Mouse (Mus musculus) limb, embryonic 11.5 days (tissue): ENCODE measurements at regions not wholly inside any gene's neighbourhood (a gene's known extent, or its start where the extent isn't known, plus 50 kb on each side); places are given as distances from the start of the nearest gene placed in this dataset.

ENCODE experiments used
- ATAC-seq: fragments of 200-750 bp; cut with Nextera tagmentation; 2 replicates; pipeline ENCODE4 v1.8.0; 2017; ENCODE audit warnings: low read depth; ENCODE audit not compliant: insufficient number of reproducible peaks, low FRiP score, low TSS enrichment
- DNase-seq: peaks from one replicate; pipeline ENCODE4 v3.0.0-alpha.2; 2015; ENCODE audit warnings: low spot score
- H3K27ac ChIP-seq: fragments of 300-500 bp; sonication (generic); replicated peaks from 2 replicates; pipeline ENCODE4 v1.5.1; 2014; ENCODE audit warnings: low read depth, mild to moderate bottlenecking, low read length
- H3K27me3 ChIP-seq: fragments of 300-500 bp; sonication (generic); 2 replicates; pipeline ENCODE4 v1.6.1; 2014; ENCODE audit warnings: mild to moderate bottlenecking, low read length, mixed read lengths; ENCODE audit not compliant: control insufficient read depth, insufficient read depth
- H3K36me3 ChIP-seq: fragments of 300-500 bp; sonication (generic); 2 replicates; pipeline ENCODE4 v1.6.1; 2014; ENCODE audit warnings: mild to moderate bottlenecking, low read length, moderate library complexity, mixed read lengths; ENCODE audit not compliant: control insufficient read depth, insufficient read depth
- H3K4me1 ChIP-seq: fragments of 300-500 bp; sonication (generic); 2 replicates; pipeline ENCODE4 v1.6.1; 2014; ENCODE audit warnings: low read length, mixed read lengths; ENCODE audit not compliant: control insufficient read depth, insufficient read depth
- H3K4me2 ChIP-seq: fragments of 300-500 bp; sonication (generic); 2 replicates; pipeline ENCODE4 v1.6.1; 2014; ENCODE audit warnings: low read depth, mild to moderate bottlenecking, moderate library complexity; ENCODE audit not compliant: severe bottlenecking
- H3K4me3 ChIP-seq: fragments of 300-500 bp; sonication (generic); 2 replicates; pipeline ENCODE4 v1.5.1; 2014; ENCODE audit warnings: low read depth, low read length
- H3K9ac ChIP-seq: fragments of 300-500 bp; sonication (generic); 2 replicates; pipeline ENCODE4 v1.6.1; 2014; ENCODE audit warnings: mild to moderate bottlenecking, low read length
- H3K9me3 ChIP-seq: fragments of 300-500 bp; sonication (generic); 2 replicates; pipeline ENCODE4 v1.6.1; 2016; ENCODE audit warnings: low read length; ENCODE audit not compliant: control insufficient read depth
- WGBS: fragments of 180-500 bp; shearing (Covaris S2); extraction: QIAGEN DNeasy Blood & Tissue Kit; methylation state at CpG from one replicate; pipeline ENCODE4 v1.1.7; 2014; 5-methylcytosine and 5-hydroxymethylcytosine counted together

GRCm38 (mm10) chr12:7739352-7739994 lies 238.0 kb upstream of the Apob start:
- ATAC-seq, result no peak
- WGBS, result 79% methylated on average over 5 of the region's 5 CpGs
- Histone ChIP-seq H3K4me3 (no peak overlapping the region), H3K4me2 (no peak overlapping the region), H3K36me3 (no peaks in the 10 kb centered on the region), H3K27me3 (no peaks in the 10 kb centered on the region), H3K27ac (no peak overlapping the region), H3K9me3 (no peaks in the 10 kb centered on the region), H3K9ac (no peak overlapping the region), H3K4me1 (no peaks in the 10 kb centered on the region)
- DNase-seq, result no peak

DNA sequence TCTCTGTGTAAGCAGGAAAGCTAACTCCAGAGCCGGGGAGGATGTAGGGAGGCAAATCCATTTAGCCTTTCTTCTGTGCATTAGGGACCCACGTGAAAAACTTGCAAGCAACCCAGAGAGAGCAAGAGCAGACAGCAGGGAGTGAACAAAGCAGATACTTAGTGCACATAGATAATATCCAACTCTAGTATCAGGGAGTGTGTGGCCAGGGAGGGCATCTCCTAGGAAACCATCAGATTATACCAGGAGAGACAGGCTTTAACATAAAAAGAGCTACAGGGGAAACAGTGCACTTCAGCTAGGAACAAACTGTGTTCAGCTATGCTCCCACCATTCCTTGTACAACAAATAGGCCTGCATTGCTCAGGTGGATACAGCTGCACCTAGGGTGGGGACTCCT lies 230.7 kb upstream of the Apob start:
- DNase-seq (no peak), ATAC-seq (no peak)
- whole genome bisulfite sequencing, result 66% methylated on average over 2 of the region's 2 CpGs
- H3K36me3 ChIP-seq, result no peaks in the 10 kb centered on the region
- H3K4me1 ChIP-seq, result no peaks in the 10 kb centered on the region
- H3K27ac ChIP-seq, result no peak overlapping the region
- no peak overlapping the region for H3K4me2 ChIP-seq
- no peak overlapping the region for H3K9ac ChIP-seq
- no peaks in the 10 kb centered on the region for H3K27me3 ChIP-seq
- H3K9me3 ChIP-seq, result no peaks in the 10 kb centered on the region
- H3K4me3 ChIP-seq, result no peak overlapping the region

GRCm38 (mm10) chr12:7749319-7750238 lies 227.9 kb upstream of the Apob start:
- no peaks in the 10 kb centered on the region for H3K36me3 ChIP-seq
- no peaks in the 10 kb centered on the region for H3K27me3 ChIP-seq
- H3K9ac ChIP-seq, result no peak overlapping the region
- WGBS, result 33% methylated on average over 5 of the region's 5 CpGs
- ATAC-seq, result no peak
- no peak overlapping the region for H3K4me3 ChIP-seq
- no peak for DNase-seq
- no peak overlapping the region for H3K4me2 ChIP-seq
- H3K27ac ChIP-seq, result no peak overlapping the region
- no peaks in the 10 kb centered on the region for H3K9me3 ChIP-seq
- no peaks in the 10 kb centered on the region for H3K4me1 ChIP-seq

DNA sequence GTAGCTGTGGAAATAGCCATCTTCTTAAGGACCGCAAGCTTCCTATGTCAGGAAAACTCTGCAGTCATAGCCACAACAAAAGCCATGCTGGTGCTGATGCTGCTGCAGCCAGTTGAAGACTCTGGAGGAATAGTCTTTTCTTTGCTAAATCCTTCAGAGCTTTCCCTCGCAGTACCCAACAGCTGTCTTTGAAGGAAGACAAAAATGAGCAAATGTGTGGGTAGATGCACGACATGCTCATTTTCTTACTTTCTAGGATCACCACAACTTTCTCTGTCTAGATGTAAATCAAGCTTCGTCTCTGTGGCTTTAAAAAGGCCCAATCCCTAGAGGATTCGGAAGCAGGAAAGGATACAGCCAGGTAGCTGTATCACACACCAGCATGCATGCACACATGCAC lies 222.6 kb upstream of the Apob start:
- DNase-seq, result no peak
- Histone ChIP-seq H3K36me3 (no peaks in the 10 kb centered on the region), H3K27me3 (no peaks in the 10 kb centered on the region), H3K9ac (no peak overlapping the region), H3K4me3 (no peak overlapping the region), H3K27ac (no peak overlapping the region), H3K9me3 (no peaks in the 10 kb centered on the region), H3K4me1 (no peaks in the 10 kb centered on the region), H3K4me2 (no peak overlapping the region)
- WGBS, result 90% methylated on average over 5 of the region's 5 CpGs
- ATAC-seq, result no peak

- Histone ChIP-seq H3K4me2 (no peak overlapping the region), H3K27ac (no peak overlapping the region), H3K4me1 (no peaks in the 10 kb centered on the region), H3K36me3 (no peaks in the 10 kb centered on the region), H3K4me3 (no peak overlapping the region), H3K27me3 (no peaks in the 10 kb centered on the region), H3K9me3 (no peaks in the 10 kb centered on the region), H3K9ac (no peak overlapping the region)
- ATAC-seq (no peak), DNase-seq (no peak)
- 78% methylated on average over 11 of the region's 11 CpGs for WGBS
Measured at GRCm38 (mm10) chr12:7764795-7765697, 212.4 kb upstream of the Apob start.

DNA sequence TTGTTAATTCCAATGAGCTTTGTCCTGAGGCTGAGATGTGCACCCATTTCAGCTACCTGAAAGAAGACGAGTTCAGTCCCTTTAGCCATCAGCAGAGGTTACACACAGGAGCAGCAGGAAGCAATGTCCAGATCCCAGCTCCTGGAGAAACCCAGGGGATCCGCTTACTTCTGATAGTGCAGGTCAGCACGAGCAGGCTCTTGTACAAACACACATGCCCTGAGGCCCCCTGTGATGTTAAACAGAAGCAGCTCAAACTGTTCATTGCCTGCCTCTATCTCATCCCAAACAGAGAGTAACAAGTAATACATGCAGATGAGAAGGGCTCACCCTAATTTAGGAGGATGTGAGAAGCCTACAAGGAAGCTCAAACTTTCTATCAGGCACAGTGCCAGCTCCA lies 203.3 kb upstream of the Apob start:
- no peak overlapping the region for H3K4me3 ChIP-seq
- no peak overlapping the region for H3K27ac ChIP-seq
- H3K4me1 ChIP-seq, result no peaks in the 10 kb centered on the region
- no peak overlapping the region for H3K9ac ChIP-seq
- 61% methylated on average over 3 of the region's 3 CpGs for WGBS
- H3K27me3 ChIP-seq, result no peaks in the 10 kb centered on the region
- no peaks in the 10 kb centered on the region for H3K36me3 ChIP-seq
- no peak for DNase-seq
- no peak overlapping the region for H3K4me2 ChIP-seq
- no peak for ATAC-seq
- H3K9me3 ChIP-seq, result no peaks in the 10 kb centered on the region

DNA sequence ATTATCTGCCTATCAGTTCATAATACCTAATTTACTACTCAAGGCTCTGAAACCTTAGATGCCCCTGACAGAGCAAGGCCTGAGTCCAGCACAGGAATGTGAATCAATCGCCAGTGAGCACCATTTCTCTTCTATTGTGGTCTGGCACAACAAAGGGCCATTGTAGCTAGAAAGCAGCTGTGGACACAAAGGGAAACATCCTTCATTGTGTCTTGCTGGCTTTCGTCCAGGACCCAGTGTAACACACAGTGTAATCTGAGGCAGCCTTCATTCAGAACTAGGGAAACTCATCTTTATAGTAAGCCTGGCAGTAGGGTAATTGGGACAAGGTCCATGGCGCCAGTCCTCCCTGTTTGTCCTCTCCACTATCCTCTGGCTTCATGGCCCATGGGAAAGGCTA lies 201.1 kb upstream of the Apob start:
- WGBS, result 84% methylated on average over 3 of the region's 3 CpGs
- ATAC-seq (no peak), DNase-seq (no peak)
- no peaks in the 10 kb centered on the region for H3K27me3 ChIP-seq
- no peak overlapping the region for H3K9ac ChIP-seq
- no peak overlapping the region for H3K4me3 ChIP-seq
- H3K4me2 ChIP-seq, result no peak overlapping the region
- H3K27ac ChIP-seq, result no peak overlapping the region
- no peaks in the 10 kb centered on the region for H3K4me1 ChIP-seq
- H3K36me3 ChIP-seq, result no peaks in the 10 kb centered on the region
- H3K9me3 ChIP-seq, result no peaks in the 10 kb centered on the region
